Mouse (Mus musculus): Measurements from ENCODE around the gene Olfr1045. TPM values are rescaled to one million over a fixed set of nuclear protein-coding genes. Genes with fewer than 3 reads are reported as not detected.

Gene Olfr1045
- polyA plus RNA-seq, 1 experiment: not detected

DNA sequence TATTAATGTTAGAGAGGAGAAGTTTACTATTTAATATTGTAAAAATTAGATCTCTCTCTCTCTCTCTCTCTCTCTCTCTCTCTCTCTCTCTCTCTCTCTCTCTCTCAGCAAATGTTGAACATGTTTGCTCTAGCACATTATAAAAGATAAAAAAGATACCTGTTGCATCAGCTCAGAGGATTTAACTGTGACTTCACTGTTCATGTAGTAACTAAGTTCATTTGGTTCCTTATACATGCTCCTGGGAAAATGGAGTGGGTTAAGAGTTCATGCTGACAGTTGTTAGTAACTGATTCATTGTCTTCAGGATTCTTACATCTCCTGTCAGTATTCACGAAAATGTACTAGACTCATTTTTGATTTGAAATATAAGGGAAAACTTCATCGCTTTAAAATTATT is 35.4 kb downstream of the Olfr1045 start, which contains the start of gene Olfr1043:
Olfr1043 (minus strand) TSS at position 101 of the 400 bp plus-strand sequence.
- TF ChIP-seq POLR2A (IDR thresholded peaks at IDR 0.05; ENCODE audit: insufficient read length, low read depth) (no peak), E2F4 (IDR thresholded peaks at IDR 0.05; ENCODE audit: insufficient read depth) (no peak), POLR2AphosphoS2 (IDR thresholded peaks at IDR 0.05; ENCODE audit: insufficient read length, low read depth) (no peak), CEBPB (IDR thresholded peaks at IDR 0.05; ENCODE audit: insufficient read depth, poor library complexity, severe bottlenecking) (no peak), TCF12 (IDR thresholded peaks at IDR 0.05; ENCODE audit: insufficient read depth, poor library complexity, severe bottlenecking) (no peak), REST (IDR thresholded peaks at IDR 0.05; ENCODE audit: insufficient read depth, insufficient read length) (no peak), TCF3 (IDR thresholded peaks at IDR 0.05; ENCODE audit: insufficient read length, low read depth) (no peak), MAX (IDR thresholded peaks at IDR 0.05; ENCODE audit: low read depth) (no peak)
- no peak within 1 kb of the TSS for H3K4me2 ChIP-seq (ENCODE audit: low read depth)
- H3K79me2 ChIP-seq (ENCODE audit: control insufficient read depth, insufficient read depth): no peaks in the 10 kb centered on the region
- H3K27me3 ChIP-seq (ENCODE audit: control insufficient read depth, insufficient read depth, insufficient read length): no peaks in the 10 kb centered on the region
- H3K36me3 ChIP-seq (ENCODE audit: control insufficient read depth, insufficient read depth): no peaks in the 10 kb centered on the region
- no peak within 1 kb of the TSS for H3K4me3 ChIP-seq
- H3ac ChIP-seq (ENCODE audit: control insufficient read depth, insufficient read length): no peak within 1 kb of the TSS

DNA sequence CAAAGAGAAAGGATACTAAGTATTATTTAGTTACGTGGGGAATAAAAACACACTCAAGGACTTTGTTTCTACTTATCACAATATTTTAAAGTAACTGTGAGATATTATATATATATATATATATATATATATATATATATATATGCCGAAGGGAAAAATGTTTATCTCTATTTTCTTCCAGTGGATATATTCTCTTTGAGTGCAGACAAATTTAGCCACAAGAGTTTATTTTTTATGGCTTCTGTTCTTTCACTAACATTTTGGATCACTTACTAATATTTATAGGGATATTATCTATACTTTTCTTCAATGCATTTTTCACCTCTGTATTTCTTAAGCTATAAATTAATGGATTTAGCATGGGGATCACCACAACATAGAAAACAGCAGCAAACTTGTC is 41.1 kb downstream of the Olfr1045 start, which contains the start of gene Olfr1042:
Olfr1042 (minus strand) TSS at position 101 of the 400 bp plus-strand sequence.
- Histone ChIP-seq H3K36me3 (ENCODE audit: control insufficient read depth, insufficient read depth) (no peaks in the 10 kb centered on the region), H3K4me3 (no peak within 1 kb of the TSS)
- TF ChIP-seq MYOG (IDR thresholded peaks at IDR 0.05; ENCODE audit: control insufficient read depth in 1 of 3, insufficient read depth in 1 of 3, insufficient read length in 2 of 3, low read depth in 2 of 3) (no peak), CEBPB (IDR thresholded peaks at IDR 0.05; ENCODE audit: insufficient read depth, poor library complexity, severe bottlenecking) (no peak), TCF3 (IDR thresholded peaks at IDR 0.05; ENCODE audit: insufficient read length, low read depth) (no peak), TCF12 (IDR thresholded peaks at IDR 0.05; ENCODE audit: insufficient read depth, poor library complexity, severe bottlenecking) (no peak), USF1 (IDR thresholded peaks at IDR 0.05; ENCODE audit: low read depth) (no peak), POLR2AphosphoS2 (IDR thresholded peaks at IDR 0.05; ENCODE audit: insufficient read length, low read depth) (no peak), MYOD1 (IDR thresholded peaks at IDR 0.05; ENCODE audit: control insufficient read depth in 1 of 3, insufficient read length in 2 of 3, low read depth in 2 of 3) (no peak), MAX (IDR thresholded peaks at IDR 0.05; ENCODE audit: low read depth) (no peak), REST (IDR thresholded peaks at IDR 0.05; ENCODE audit: insufficient read depth, insufficient read length) (no peak), SRF (IDR thresholded peaks at IDR 0.05; ENCODE audit: control insufficient read depth, insufficient read length, low read depth) (no peak), POLR2A (IDR thresholded peaks at IDR 0.05; ENCODE audit: insufficient read length, low read depth) (no peak), E2F4 (IDR thresholded peaks at IDR 0.05; ENCODE audit: insufficient read depth) (no peak)

GRCm38 (mm10) chr2:86146632-86147031 is 56.2 kb downstream of the Olfr1045 start, which contains the start of gene Olfr1040:
Gene Olfr1040 (minus strand): TSS chr2:86146732.
- Histone ChIP-seq H3ac (ENCODE audit: control insufficient read depth, insufficient read length) (no peak within 1 kb of the TSS), H3K27me3 (ENCODE audit: control insufficient read depth, insufficient read depth, insufficient read length) (no peaks in the 10 kb centered on the region), H3K4me3 (no peak within 1 kb of the TSS), H3K36me3 (ENCODE audit: control insufficient read depth, insufficient read depth) (no peaks in the 10 kb centered on the region), H3K4me2 (ENCODE audit: low read depth) (no peak within 1 kb of the TSS), H3K79me2 (ENCODE audit: control insufficient read depth, insufficient read depth) (no peaks in the 10 kb centered on the region)
- no peak for TF ChIP-seq TCF3 (IDR thresholded peaks at IDR 0.05; ENCODE audit: insufficient read length, low read depth)
- TF ChIP-seq MYOD1 (IDR thresholded peaks at IDR 0.05; ENCODE audit: control insufficient read depth in 1 of 3, insufficient read length in 2 of 3, low read depth in 2 of 3): no peak
- TF ChIP-seq USF1 (IDR thresholded peaks at IDR 0.05; ENCODE audit: low read depth): no peak
- TF ChIP-seq MAX (IDR thresholded peaks at IDR 0.05; ENCODE audit: low read depth): no peak
- TF ChIP-seq TCF12 (IDR thresholded peaks at IDR 0.05; ENCODE audit: insufficient read depth, poor library complexity, severe bottlenecking): no peak
- TF ChIP-seq POLR2A (IDR thresholded peaks at IDR 0.05; ENCODE audit: insufficient read length, low read depth): no peak
- no peak for TF ChIP-seq CEBPB (IDR thresholded peaks at IDR 0.05; ENCODE audit: insufficient read depth, poor library complexity, severe bottlenecking)
- TF ChIP-seq SRF (IDR thresholded peaks at IDR 0.05; ENCODE audit: control insufficient read depth, insufficient read length, low read depth): no peak
- no peak for TF ChIP-seq POLR2AphosphoS2 (IDR thresholded peaks at IDR 0.05; ENCODE audit: insufficient read length, low read depth)
- no peak for TF ChIP-seq REST (IDR thresholded peaks at IDR 0.05; ENCODE audit: insufficient read depth, insufficient read length)
- no peak for TF ChIP-seq E2F4 (IDR thresholded peaks at IDR 0.05; ENCODE audit: insufficient read depth)
- TF ChIP-seq MYOG (IDR thresholded peaks at IDR 0.05; ENCODE audit: control insufficient read depth in 1 of 3, insufficient read depth in 1 of 3, insufficient read length in 2 of 3, low read depth in 2 of 3): no peak

More for the DNA sequence above, 41.1 kb downstream of the Olfr1045 start, which contains the start of gene Olfr1042:
- no peaks in the 10 kb centered on the region for H3K27me3 ChIP-seq (ENCODE audit: control insufficient read depth, insufficient read depth, insufficient read length)
- H3ac ChIP-seq (ENCODE audit: control insufficient read depth, insufficient read length): no peak within 1 kb of the TSS
- H3K4me2 ChIP-seq (ENCODE audit: low read depth): no peak within 1 kb of the TSS
- H3K79me2 ChIP-seq (ENCODE audit: control insufficient read depth, insufficient read depth): no peaks in the 10 kb centered on the region

Other genes starting within 250 kb of the Olfr1045 start
- gene Olfr1029, start 229.1 kb downstream of the Olfr1045 start, polyA plus RNA-seq (2012; fragmentation: generic; extraction: Trizol): not detected
- gene Olfr1030, start 223.7 kb downstream of the Olfr1045 start, polyA plus RNA-seq (2012; fragmentation: generic; extraction: Trizol): not detected
- not detected for gene Olfr1031, start 212.7 kb downstream of the Olfr1045 start, polyA plus RNA-seq (2012; fragmentation: generic; extraction: Trizol)
- not detected for gene Olfr1032, start 197.5 kb downstream of the Olfr1045 start, polyA plus RNA-seq (2012; fragmentation: generic; extraction: Trizol)
- gene Olfr1033, start 182.4 kb downstream of the Olfr1045 start, polyA plus RNA-seq (2012; fragmentation: generic; extraction: Trizol): not detected
- gene Olfr1034, start 157.1 kb downstream of the Olfr1045 start, polyA plus RNA-seq (2012; fragmentation: generic; extraction: Trizol): not detected
- not detected for gene Olfr1036, start 129.0 kb downstream of the Olfr1045 start, polyA plus RNA-seq (2012; fragmentation: generic; extraction: Trizol)
- not detected for gene Olfr1037, start 115.6 kb downstream of the Olfr1045 start, polyA plus RNA-seq (2012; fragmentation: generic; extraction: Trizol)
- gene Olfr1039, start 67.1 kb downstream of the Olfr1045 start, polyA plus RNA-seq (2012; fragmentation: generic; extraction: Trizol): not detected
- gene Olfr1040, start 56.3 kb downstream of the Olfr1045 start, polyA plus RNA-seq (2012; fragmentation: generic; extraction: Trizol): not detected
- not detected for gene Olfr1042, start 41.2 kb downstream of the Olfr1045 start, polyA plus RNA-seq (2012; fragmentation: generic; extraction: Trizol)
- gene Olfr1043, start 35.5 kb downstream of the Olfr1045 start, polyA plus RNA-seq (2012; fragmentation: generic; extraction: Trizol): not detected
- gene Olfr1044, start 25.2 kb downstream of the Olfr1045 start, polyA plus RNA-seq (2012; fragmentation: generic; extraction: Trizol): not detected
- not detected for gene Olfr52, start 17.3 kb downstream of the Olfr1045 start, polyA plus RNA-seq (2012; fragmentation: generic; extraction: Trizol)
- gene Olfr1046, start 16.3 kb upstream of the Olfr1045 start, polyA plus RNA-seq (2012; fragmentation: generic; extraction: Trizol): not detected
- not detected for gene Olfr1047, start 28.4 kb upstream of the Olfr1045 start, polyA plus RNA-seq (2012; fragmentation: generic; extraction: Trizol)
- gene Olfr1048, start 37.3 kb upstream of the Olfr1045 start, polyA plus RNA-seq (2012; fragmentation: generic; extraction: Trizol): not detected
- not detected for gene Olfr1049, start 55.3 kb upstream of the Olfr1045 start, polyA plus RNA-seq (2012; fragmentation: generic; extraction: Trizol)
- not detected for gene Olfr1051, start 76.1 kb upstream of the Olfr1045 start, polyA plus RNA-seq (2012; fragmentation: generic; extraction: Trizol)
- gene Olfr1052, start 89.4 kb upstream of the Olfr1045 start, polyA plus RNA-seq (2012; fragmentation: generic; extraction: Trizol): not detected
- gene Olfr1053, start 112.3 kb upstream of the Olfr1045 start, polyA plus RNA-seq (2012; fragmentation: generic; extraction: Trizol): not detected
- not detected for gene Olfr1054, start 132.4 kb upstream of the Olfr1045 start, polyA plus RNA-seq (2012; fragmentation: generic; extraction: Trizol)
- not detected for gene Olfr1055, start 147.3 kb upstream of the Olfr1045 start, polyA plus RNA-seq (2012; fragmentation: generic; extraction: Trizol)
- not detected for gene Olfr1056, start 159.5 kb upstream of the Olfr1045 start, polyA plus RNA-seq (2012; fragmentation: generic; extraction: Trizol)
- gene Olfr1057, start 175.4 kb upstream of the Olfr1045 start, polyA plus RNA-seq (2012; fragmentation: generic; extraction: Trizol): not detected
- gene Olfr1058, start 185.6 kb upstream of the Olfr1045 start, polyA plus RNA-seq (2012; fragmentation: generic; extraction: Trizol): not detected
- gene Olfr1061, start 211.0 kb upstream of the Olfr1045 start, polyA plus RNA-seq (2012; fragmentation: generic; extraction: Trizol): not detected
- gene Olfr1062, start 223.7 kb upstream of the Olfr1045 start, polyA plus RNA-seq (2012; fragmentation: generic; extraction: Trizol): not detected
- not detected for gene Olfr1065, start 247.6 kb upstream of the Olfr1045 start, polyA plus RNA-seq (2012; fragmentation: generic; extraction: Trizol)